In the genomic region with DNA sequence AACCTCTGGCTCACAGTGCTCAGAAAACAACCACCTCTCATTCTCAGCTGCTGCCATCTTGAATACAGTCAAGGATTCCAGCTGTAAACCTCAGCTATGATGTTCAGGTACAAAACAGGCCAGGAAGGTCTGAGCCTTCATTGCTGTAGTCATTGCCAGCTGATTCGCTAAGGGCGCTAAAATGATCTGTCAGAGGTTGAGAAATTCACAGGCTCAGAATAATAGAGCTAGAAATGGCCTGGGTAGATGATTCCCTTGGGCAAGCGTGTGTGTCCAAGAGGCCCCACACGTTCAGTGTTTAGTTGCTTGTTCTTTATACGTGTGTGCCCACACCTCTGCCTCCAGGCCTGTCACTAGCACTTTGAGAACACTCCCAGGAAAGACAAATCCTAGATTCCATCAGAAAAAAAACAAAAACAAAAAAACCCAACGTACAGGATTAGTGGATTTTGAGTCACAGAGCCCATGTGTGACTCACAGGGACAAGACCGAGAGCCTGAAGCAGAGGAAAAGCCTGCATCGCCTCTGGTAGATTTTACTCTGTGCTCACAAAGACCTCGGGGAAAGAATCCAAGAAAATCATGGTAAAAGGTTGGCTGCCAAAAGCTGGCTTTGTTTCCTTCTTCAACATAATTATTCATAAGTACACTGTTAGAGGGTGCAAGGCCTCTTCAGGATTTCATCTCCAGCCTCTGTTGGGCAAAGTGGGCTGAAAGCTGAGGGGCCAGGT, we compare ENCODE assay signal across 13 mouse cellular contexts.
DNase-seq lines count a peak whose midpoint lies in the region; ATAC-seq and TF ChIP-seq lines count a peak whose summit lies in the region.
"Had no signal": no experiment of that assay in that cellular context is flagged by ENCODE, and none has a peak within 500 bp of the region (broad histone marks: within the 10 kb centered on the region; RNA-seq: fewer than 3 reads in every experiment).

No protein-coding gene starts in this region.

- H3K27me3 ChIP-seq in forebrain, embryonic 15.5 days, result no peaks in the 10 kb centered on the region
- no peaks in the 10 kb centered on the region for H3K27me3 ChIP-seq in forebrain, embryonic 10.5 days (ENCODE audit: poor library complexity, severe bottlenecking)
- no peaks in the 10 kb centered on the region for H3K27me3 ChIP-seq in hindbrain, embryonic 13.5 days
- no peaks in the 10 kb centered on the region for H3K27me3 ChIP-seq in hindbrain, embryonic 16.5 days (replicated peaks; ENCODE audit: control insufficient read depth, insufficient read depth, low read length)
- no peaks in the 10 kb centered on the region for H3K27me3 ChIP-seq in Patski
- H3K27me3 ChIP-seq: lung, embryonic 15.5 days; megakaryocyte, embryonic 14.5 days had no signal

- H3K36me3 ChIP-seq in forebrain, embryonic 15.5 days, result peaks cover 6% of the 10 kb centered on the region; the same call in 1 of the 2 replicates
- H3K36me3 ChIP-seq in forebrain, embryonic 10.5 days (replicated peaks), result no peaks in the 10 kb centered on the region; the same call in 1 of the 2 replicates
- no peaks in the 10 kb centered on the region for H3K36me3 ChIP-seq in hindbrain, embryonic 13.5 days
- no peaks in the 10 kb centered on the region for H3K36me3 ChIP-seq in hindbrain, embryonic 16.5 days (ENCODE audit: control insufficient read depth, insufficient read depth, low read length)
- H3K36me3 ChIP-seq: lung, embryonic 15.5 days had no signal

- CTCF ChIA-PET in Patski (lab: Charles Lee), result interaction anchor here (1.2 kb wide), 1 partner anchor 16 kb away, joined by 3 read pairs; no protein-coding TSS in a partner anchor

- H3K4me3 ChIP-seq in forebrain, embryonic 15.5 days, result no peak overlapping the region
- H3K4me3 ChIP-seq in forebrain, embryonic 10.5 days, result no peak overlapping the region
- H3K4me3 ChIP-seq in hindbrain, embryonic 13.5 days, result no peak overlapping the region
- no peak overlapping the region for H3K4me3 ChIP-seq in hindbrain, embryonic 16.5 days (ENCODE audit: low read length)
- H3K4me3 ChIP-seq: lung, embryonic 15.5 days; megakaryocyte, embryonic 14.5 days had no signal

- no peak for TF ChIP-seq CTCF in Patski (IDR thresholded peaks at IDR 0.05)

- in situ Hi-C loops in Patski (cut with MboI; ENCODE audit: low pct_unique_long_range_greater_than_20kb), result no loop called here

- no peak overlapping the region for H3K4me2 ChIP-seq in forebrain, embryonic 15.5 days (replicated peaks)
- no peak overlapping the region for H3K4me2 ChIP-seq in hindbrain, embryonic 13.5 days
- H3K4me2 ChIP-seq in hindbrain, embryonic 16.5 days (ENCODE audit: low read length), result no peak overlapping the region
- H3K4me2 ChIP-seq: lung, embryonic 15.5 days had no signal

- 55% methylated on average over 9 of the region's 9 CpGs for WGBS in forebrain, embryonic 15.5 days
- 90% methylated on average over 9 of the region's 9 CpGs for WGBS in forebrain, embryonic 10.5 days
- 81% methylated on average over 9 of the region's 9 CpGs for WGBS in hindbrain, embryonic 13.5 days
- WGBS in hindbrain, embryonic 16.5 days, result 68% methylated on average over 9 of the region's 9 CpGs

- no peak overlapping the region for H3K9ac ChIP-seq in forebrain, embryonic 15.5 days (replicated peaks)
- no peak overlapping the region for H3K9ac ChIP-seq in hindbrain, embryonic 13.5 days
- H3K9ac ChIP-seq in hindbrain, embryonic 16.5 days (ENCODE audit: low read depth, low read length), result no peak overlapping the region
- H3K9ac ChIP-seq: lung, embryonic 15.5 days had no signal

- POLR2A ChIA-PET in Patski (lab: Charles Lee), result interaction anchor here (1.1 kb wide), 1 partner anchor 97 kb away, joined by 3 read pairs; no protein-coding TSS in a partner anchor

- no peak for DNase-seq in forebrain, embryonic 10.5 days (ENCODE audit: extremely low spot score, low spot score)
- DNase-seq in Patski (ENCODE audit: low read depth, low spot score), result peak; percentile 78
- DNase-seq in gonadal fat pad, adult 2 months (ENCODE audit: low read depth), result peak; percentile 40
- no peak for DNase-seq in layer of hippocampus, postnatal 25 days (ENCODE audit: extremely low spot score in 1 of 2, low spot score in 1 of 2)
- no peak for DNase-seq in layer of hippocampus, postnatal 10 days (ENCODE audit: low spot score in 2 of 2)
- DNase-seq: cerebellum, adult 9-11 months; kidney, adult 8-10 months; right cerebral cortex, postnatal 4 days had no signal

- H3K9me3 ChIP-seq in forebrain, embryonic 15.5 days, result no peaks in the 10 kb centered on the region
- no peaks in the 10 kb centered on the region for H3K9me3 ChIP-seq in forebrain, embryonic 10.5 days
- no peaks in the 10 kb centered on the region for H3K9me3 ChIP-seq in hindbrain, embryonic 13.5 days
- H3K9me3 ChIP-seq in hindbrain, embryonic 16.5 days (ENCODE audit: control insufficient read depth, low read length), result no peaks in the 10 kb centered on the region
- H3K9me3 ChIP-seq: lung, embryonic 15.5 days had no signal

- no peak; the same call in 1 of the 2 replicates for ATAC-seq in forebrain, embryonic 15.5 days (replicated peaks)
- ATAC-seq in hindbrain, embryonic 13.5 days (ENCODE audit: low FRiP score), result no peak
- ATAC-seq in hindbrain, embryonic 16.5 days, result no peak
- peak; percentile 93 for ATAC-seq in Patski

- H3K27ac ChIP-seq in forebrain, embryonic 15.5 days (replicated peaks), result peak overlapping the region; percentile 20; the same call in 1 of the 2 replicates
- no peak overlapping the region for H3K27ac ChIP-seq in forebrain, embryonic 10.5 days
- peak overlapping the region; percentile 48 for H3K27ac ChIP-seq in hindbrain, embryonic 13.5 days
- no peak overlapping the region for H3K27ac ChIP-seq in hindbrain, embryonic 16.5 days (ENCODE audit: low read depth, low read length)
- H3K27ac ChIP-seq: lung, embryonic 15.5 days had no signal

- H3K4me1 ChIP-seq in forebrain, embryonic 15.5 days, result peaks cover 19% of the 10 kb centered on the region
- peaks cover 2% of the 10 kb centered on the region; the same call in 1 of the 2 replicates for H3K4me1 ChIP-seq in forebrain, embryonic 10.5 days
- H3K4me1 ChIP-seq in hindbrain, embryonic 13.5 days (replicated peaks), result peaks cover 15% of the 10 kb centered on the region
- no peaks in the 10 kb centered on the region for H3K4me1 ChIP-seq in hindbrain, embryonic 16.5 days (ENCODE audit: control insufficient read depth, insufficient read depth, low read depth, low read length)
- H3K4me1 ChIP-seq: lung, embryonic 15.5 days; megakaryocyte, embryonic 14.5 days had no signal

Comparison
In these comparisons a context has a peak if more than half of its experiments do, and no peak if none do; other contexts are left out.
1. H3K27ac ChIP-seq: peak in forebrain, embryonic 15.5 days (single experiment) and hindbrain, embryonic 13.5 days (single experiment); none in forebrain, embryonic 10.5 days (single experiment) and hindbrain, embryonic 16.5 days (single experiment).
2. DNase-seq: peak in Patski (single experiment) and gonadal fat pad, adult 2 months (single experiment); none in forebrain, embryonic 10.5 days (single experiment), layer of hippocampus, postnatal 25 days (0 of 2) and layer of hippocampus, postnatal 10 days (0 of 2).